Mouse (Mus musculus): Measurements from ENCODE around the gene Fxyd3.

DNA sequence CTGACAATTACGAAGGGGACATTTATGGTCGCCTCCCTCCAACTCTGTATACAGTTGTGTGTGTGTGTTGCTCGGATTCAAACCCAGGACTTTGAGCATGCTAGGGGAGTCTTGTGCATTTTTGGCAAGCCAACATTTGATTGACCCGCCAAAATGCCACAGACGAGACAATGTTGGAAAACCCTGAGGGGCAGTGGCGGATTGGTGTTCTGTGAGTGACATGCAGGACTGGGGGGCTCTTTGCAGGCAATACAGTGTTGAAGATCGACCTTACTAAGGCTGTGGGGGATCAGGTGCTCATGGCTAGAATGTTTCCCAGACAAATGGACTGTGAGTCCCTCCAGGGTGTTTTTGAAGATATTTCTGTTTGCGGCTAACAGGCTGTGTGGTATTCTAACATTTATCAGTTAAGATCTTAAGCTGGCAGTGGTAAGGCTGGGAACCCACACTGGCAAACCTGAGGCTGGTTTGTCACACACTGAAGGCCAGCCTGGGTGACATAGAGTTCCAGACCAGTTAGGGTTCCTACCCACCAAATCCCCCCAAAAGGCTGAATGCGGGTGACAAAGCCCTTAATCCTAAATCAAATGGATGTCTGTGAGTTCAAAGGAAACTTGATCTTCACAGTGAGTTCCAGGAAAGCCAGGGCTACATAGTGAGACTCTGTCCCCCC is 20.5 kb upstream of the Fxyd3 start:
- TF ChIP-seq POLR2A (IDR thresholded peaks at IDR 0.05; ENCODE audit: insufficient read length, low read depth) = no peak
- no peak for TF ChIP-seq TCF3 (IDR thresholded peaks at IDR 0.05; ENCODE audit: insufficient read length, low read depth)
- TF ChIP-seq USF1 (IDR thresholded peaks at IDR 0.05; ENCODE audit: low read depth) = no peak
- TF ChIP-seq REST (IDR thresholded peaks at IDR 0.05; ENCODE audit: insufficient read depth, insufficient read length) = no peak
- no peak for TF ChIP-seq E2F4 (IDR thresholded peaks at IDR 0.05; ENCODE audit: insufficient read depth)
- TF ChIP-seq MAX (IDR thresholded peaks at IDR 0.05; ENCODE audit: low read depth) = no peak
- no peak for TF ChIP-seq MYOG (IDR thresholded peaks at IDR 0.05; ENCODE audit: control insufficient read depth in 1 of 3, insufficient read depth in 1 of 3, insufficient read length in 2 of 3, low read depth in 2 of 3)
- TF ChIP-seq CEBPB (IDR thresholded peaks at IDR 0.05; ENCODE audit: insufficient read depth, poor library complexity, severe bottlenecking) = no peak
- no peak for TF ChIP-seq POLR2AphosphoS2 (IDR thresholded peaks at IDR 0.05; ENCODE audit: insufficient read length, low read depth)
- no peak for TF ChIP-seq MYOD1 (IDR thresholded peaks at IDR 0.05; ENCODE audit: control insufficient read depth in 1 of 3, insufficient read length in 2 of 3, low read depth in 2 of 3)
